Mouse (Mus musculus) forebrain, postnatal 0 days (tissue): ENCODE measurements around the gene Slx4. TPM values are rescaled to one million over a fixed set of nuclear protein-coding genes. Genes with fewer than 3 reads are reported as not detected.
"Not testable (repeated sequence)": the region's sequence is repeated elsewhere in the genome, so short reads cannot be mapped to it uniquely, and the experiment has no call there.

ENCODE experiments used
- ATAC-seq: fragments of 200-750 bp; cut with Nextera tagmentation; 2 replicates; pipeline ENCODE4 v1.8.0; 2017; ENCODE audit warnings: mild to moderate bottlenecking, moderate library complexity
- DNase-seq: peaks from one replicate; pipeline ENCODE4 v3.0.0-alpha.2; 2015
- H3K27ac ChIP-seq: fragments of 300-500 bp; sonication (generic); 2 replicates; pipeline ENCODE4 v1.5.1; 2014; ENCODE audit warnings: low read depth, mild to moderate bottlenecking, antibody characterized with exemption, low read length, moderate library complexity, mixed read lengths
- H3K27me3 ChIP-seq: fragments of 300-500 bp; sonication (generic); 2 replicates; pipeline ENCODE4 v1.6.1; 2014; ENCODE audit warnings: mild to moderate bottlenecking, low read length, mixed read lengths; ENCODE audit not compliant: insufficient read depth
- H3K36me3 ChIP-seq: fragments of 300-500 bp; sonication (generic); 2 replicates; pipeline ENCODE4 v1.6.1; 2014; ENCODE audit warnings: mild to moderate bottlenecking, moderate library complexity; ENCODE audit not compliant: insufficient read depth
- H3K4me1 ChIP-seq: fragments of 300-500 bp; sonication (generic); 2 replicates; pipeline ENCODE4 v1.6.1; 2014; ENCODE audit warnings: antibody characterized with exemption; ENCODE audit not compliant: insufficient read depth
- H3K4me2 ChIP-seq: fragments of 300-500 bp; sonication (generic); 2 replicates; pipeline ENCODE4 v1.6.1; 2014; ENCODE audit warnings: low read depth, mild to moderate bottlenecking, moderate library complexity
- H3K4me3 ChIP-seq: fragments of 300-500 bp; sonication (generic); 2 replicates; pipeline ENCODE4 v1.5.1; 2014; ENCODE audit warnings: low read depth, low read length, mixed read lengths
- H3K9ac ChIP-seq: fragments of 300-500 bp; sonication (generic); 2 replicates; pipeline ENCODE4 v1.6.1; 2014; ENCODE audit warnings: mild to moderate bottlenecking
- H3K9me3 ChIP-seq: fragments of 300-500 bp; sonication (generic); 2 replicates; pipeline ENCODE4 v1.6.1; 2016; ENCODE audit warnings: low read length
- CTCF ChIP-seq: sonication (generic); IDR thresholded peaks from 2 replicates; pipeline ENCODE4 v1.5.1; 2016; ENCODE audit warnings: antibody characterized with exemption, control low read depth, low read depth
- WGBS: fragments of 180-500 bp; shearing (Covaris S2); extraction: QIAGEN DNeasy Blood & Tissue Kit; methylation state at CpG from one replicate; pipeline ENCODE4 v1.1.7; 2014; 5-methylcytosine and 5-hydroxymethylcytosine counted together
- polyA plus RNA-seq: library from polyadenylated mRNA; unstranded; fragments of >200 nt; fragmentation: Nextera tagmentation; extraction: Ambion mirVana; gene quantifications from 2 replicates; pipeline ENCODE4 v1.2.1, GENCODE M21; 2015
- total RNA-seq: library from RNA; depleted of rRNA; stranded (reverse); fragments of >200 nt; gene quantifications from 2 replicates; pipeline ENCODE4 v1.2.3, GENCODE M21; 2014

Slx4 gene
- total and polyA plus RNA-seq, 2 experiments from 2014 or later = 17.7 to 50.7 TPM

GRCm38 (mm10) chr16:3975658-3976057, 27.9 kb downstream of the Slx4 start:
- Histone ChIP-seq H3K27me3 (no peaks in the 10 kb centered on the region), H3K36me3 (peaks cover 29% of the 10 kb centered on the region), H3K27ac (no peak overlapping the region), H3K4me1 (no peaks in the 10 kb centered on the region), H3K4me3 (no peak overlapping the region), H3K9ac (no peak overlapping the region), H3K4me2 (no peak overlapping the region), H3K9me3 (no peaks in the 10 kb centered on the region)
- ATAC-seq = no peak
- DNase-seq = no peak
- no peak for TF ChIP-seq CTCF
- 84% methylated on average over 7 of the region's 7 CpGs for WGBS

- not testable (repeated sequence) for H3K4me2 ChIP-seq, ATAC-seq, H3K4me3 ChIP-seq, H3K4me1 ChIP-seq, H3K27me3 ChIP-seq, H3K27ac ChIP-seq, H3K9ac ChIP-seq, H3K9me3 ChIP-seq
- peaks cover 17% of the 10 kb centered on the region for H3K36me3 ChIP-seq
- DNase-seq = peak; percentile 33
- 87% methylated on average over 19 of the region's 19 CpGs for WGBS
Observed at GRCm38 (mm10) chr16:3974456-3974855, 29.1 kb downstream of the Slx4 start.

- TF ChIP-seq CTCF = no peak
- DNase-seq (no peak), ATAC-seq (no peak)
- Histone ChIP-seq H3K4me3 (no peak overlapping the region), H3K4me1 (no peaks in the 10 kb centered on the region), H3K9ac (no peak overlapping the region), H3K36me3 (no peaks in the 10 kb centered on the region), H3K27ac (no peak overlapping the region), H3K27me3 (no peaks in the 10 kb centered on the region), H3K9me3 (no peaks in the 10 kb centered on the region), H3K4me2 (no peak overlapping the region)
- WGBS = 78% methylated on average over 3 of the region's 3 CpGs
Observed at GRCm38 (mm10) chr16:3965534-3965933, 38.0 kb downstream of the Slx4 start.

- no peak for TF ChIP-seq CTCF
- Histone ChIP-seq H3K36me3 (no peaks in the 10 kb centered on the region), H3K9ac (no peak overlapping the region), H3K27me3 (no peaks in the 10 kb centered on the region), H3K27ac (no peak overlapping the region), H3K4me1 (no peaks in the 10 kb centered on the region), H3K4me2 (no peak overlapping the region), H3K4me3 (no peak overlapping the region), H3K9me3 (no peaks in the 10 kb centered on the region)
- no peak for DNase-seq
- no peak for ATAC-seq
- 82% methylated on average over 10 of the region's 10 CpGs for WGBS
Observed at GRCm38 (mm10) chr16:3964990-3965389, 38.6 kb downstream of the Slx4 start.

GRCm38 (mm10) chr16:3959261-3959660, 44.3 kb downstream of the Slx4 start:
- Histone ChIP-seq H3K9me3 (no peaks in the 10 kb centered on the region), H3K27me3 (no peaks in the 10 kb centered on the region), H3K4me2 (no peak overlapping the region), H3K36me3 (no peaks in the 10 kb centered on the region), H3K27ac (no peak overlapping the region), H3K4me3 (no peak overlapping the region), H3K4me1 (no peaks in the 10 kb centered on the region), H3K9ac (no peak overlapping the region)
- TF ChIP-seq CTCF = no peak
- WGBS = 72% methylated on average over 2 of the region's 2 CpGs
- DNase-seq = no peak
- ATAC-seq = no peak

GRCm38 (mm10) chr16:3956369-3956768, 47.2 kb downstream of the Slx4 start:
- WGBS = 80% methylated on average over 6 of the region's 6 CpGs
- no peak for DNase-seq
- no peak for TF ChIP-seq CTCF
- Histone ChIP-seq H3K27ac (no peak overlapping the region), H3K36me3 (no peaks in the 10 kb centered on the region), H3K9ac (no peak overlapping the region), H3K9me3 (no peaks in the 10 kb centered on the region), H3K4me2 (no peak overlapping the region), H3K4me1 (no peaks in the 10 kb centered on the region), H3K4me3 (no peak overlapping the region), H3K27me3 (no peaks in the 10 kb centered on the region)
- no peak for ATAC-seq

GRCm38 (mm10) chr16:3951141-3951540, 52.4 kb downstream of the Slx4 start:
- DNase-seq = no peak
- no peak for ATAC-seq
- Histone ChIP-seq H3K4me2 (no peak overlapping the region), H3K4me3 (no peak overlapping the region), H3K9me3 (no peaks in the 10 kb centered on the region), H3K27ac (no peak overlapping the region), H3K36me3 (no peaks in the 10 kb centered on the region), H3K27me3 (no peaks in the 10 kb centered on the region), H3K4me1 (no peaks in the 10 kb centered on the region), H3K9ac (no peak overlapping the region)
- TF ChIP-seq CTCF = no peak
- WGBS = 96% methylated on average over 1 of the region's 1 CpGs

- Histone ChIP-seq H3K4me1 (no peaks in the 10 kb centered on the region), H3K27ac (no peak overlapping the region), H3K9ac (no peak overlapping the region), H3K4me3 (no peak overlapping the region), H3K4me2 (no peak overlapping the region), H3K27me3 (no peaks in the 10 kb centered on the region), H3K36me3 (peaks cover 75% of the 10 kb centered on the region), H3K9me3 (no peaks in the 10 kb centered on the region)
- DNase-seq (no peak), ATAC-seq (no peak)
- 95% methylated on average over 4 of the region's 4 CpGs for WGBS
- TF ChIP-seq CTCF = no peak
Observed at GRCm38 (mm10) chr16:3934701-3935100, 68.9 kb downstream of the Slx4 start.
